Mouse (Mus musculus) thymus, postnatal 10 days (tissue): Measurements from ENCODE around the gene Pex26.

Experiments
- DNase-seq, 2 experiments: peaks; one replicate each; pipeline ENCODE4 v3.0.0; 2021; ENCODE audit warnings: low spot score in 2 of 2

Pex26 gene

DNA sequence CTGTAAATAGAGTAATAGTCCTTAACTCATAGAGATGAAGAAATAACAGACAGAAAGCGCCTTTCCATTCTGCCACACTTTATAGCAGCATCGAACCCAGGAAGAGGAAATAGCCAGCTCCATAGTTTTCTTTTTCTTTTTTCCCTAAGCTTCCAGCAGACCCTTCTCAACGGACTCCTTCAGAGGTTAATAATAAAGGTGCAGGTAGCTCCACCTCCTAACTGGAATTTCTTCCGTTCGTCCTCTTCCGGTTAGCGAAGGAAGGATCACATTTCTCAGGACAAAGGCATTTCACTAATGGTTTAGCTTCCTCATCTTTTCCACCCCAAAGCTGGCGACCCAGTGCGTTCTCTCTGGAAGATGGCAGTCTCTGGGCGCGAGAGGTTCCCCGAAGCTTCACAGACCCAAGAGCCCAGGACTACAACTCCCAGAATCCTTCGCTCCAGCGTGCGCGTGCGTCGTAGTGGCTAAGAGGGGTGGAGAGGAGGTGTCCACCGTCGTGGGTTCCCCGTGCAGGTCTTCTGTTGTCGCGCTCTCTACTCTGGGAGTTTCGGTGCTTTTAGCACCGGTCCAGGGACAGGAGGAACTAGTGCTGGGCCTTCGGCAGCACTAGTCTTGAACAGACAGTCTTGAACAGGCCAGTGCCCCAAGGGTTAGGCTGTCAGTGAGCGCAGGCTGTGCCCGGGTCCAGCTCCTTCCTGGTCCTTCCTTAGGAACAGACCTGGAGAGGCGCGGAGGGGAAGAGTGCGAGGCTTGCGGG, at the start of gene Pex26:
TSS of gene Pex26 (plus strand) at position 254 of the 760 bp plus-strand sequence.
- DNase-seq, result peak; percentile 91 to 93

- no peak for DNase-seq
Observed at GRCm38 (mm10) chr6:121134249-121134648, 49.2 kb upstream of the Pex26 start.

GRCm38 (mm10) chr6:121134884-121135283, 48.6 kb upstream of the Pex26 start:
- DNase-seq, result no peak

GRCm38 (mm10) chr6:121137222-121137621, 46.2 kb upstream of the Pex26 start:
- no peak for DNase-seq

DNA sequence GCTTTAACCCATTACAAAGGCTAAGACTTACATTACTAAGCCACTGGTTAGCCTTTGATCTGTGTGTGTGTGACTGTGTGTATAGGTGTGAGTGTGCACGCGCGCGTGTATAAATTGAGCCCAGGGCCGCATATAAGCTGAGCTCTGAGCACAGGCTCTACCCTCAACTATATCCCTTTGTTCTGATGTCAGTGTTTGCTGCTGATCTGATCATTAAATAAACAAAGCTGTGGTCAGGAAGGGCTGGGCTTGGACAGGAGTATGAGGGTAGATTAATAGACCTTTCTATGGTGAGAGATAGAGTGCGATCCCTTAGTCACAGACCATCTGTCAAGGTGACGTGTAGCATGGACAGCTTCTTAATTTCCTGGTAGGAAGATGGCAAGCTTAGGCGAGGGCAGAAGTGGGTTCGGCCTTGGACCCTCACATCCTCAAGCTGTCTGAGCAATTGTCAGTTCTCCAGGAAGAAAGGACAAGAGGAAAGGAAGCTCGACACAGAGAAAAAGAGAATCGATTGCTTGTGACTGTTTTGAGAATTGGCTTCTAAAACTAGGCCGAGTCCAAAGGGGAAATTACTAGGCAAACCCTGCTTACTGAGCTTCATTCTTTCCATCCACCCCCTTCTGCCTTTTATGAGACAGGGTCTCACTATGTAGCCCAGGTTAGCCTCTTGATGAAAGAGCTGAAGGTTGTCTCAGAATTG, 45.0 kb upstream of the Pex26 start:
- DNase-seq, result no peak

DNA sequence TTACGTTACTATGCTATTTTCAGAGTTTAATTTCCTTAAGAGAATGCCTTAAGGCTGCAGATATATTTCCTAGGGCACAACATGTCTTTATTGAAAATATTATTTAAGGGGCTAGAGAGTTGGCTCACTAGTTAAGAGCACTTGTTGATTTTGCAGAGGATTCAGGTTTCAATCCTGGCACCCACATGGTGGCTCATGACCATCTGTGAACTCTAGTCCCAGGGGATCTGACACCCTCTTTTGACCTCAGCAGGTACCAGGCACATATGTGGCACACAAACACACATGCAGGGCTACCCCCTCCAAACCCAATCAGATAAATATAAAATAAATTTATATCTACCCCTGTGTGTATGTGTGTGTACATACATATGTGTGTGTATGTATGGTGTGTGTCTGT, 44.2 kb upstream of the Pex26 start:
- no peak for DNase-seq

DNA sequence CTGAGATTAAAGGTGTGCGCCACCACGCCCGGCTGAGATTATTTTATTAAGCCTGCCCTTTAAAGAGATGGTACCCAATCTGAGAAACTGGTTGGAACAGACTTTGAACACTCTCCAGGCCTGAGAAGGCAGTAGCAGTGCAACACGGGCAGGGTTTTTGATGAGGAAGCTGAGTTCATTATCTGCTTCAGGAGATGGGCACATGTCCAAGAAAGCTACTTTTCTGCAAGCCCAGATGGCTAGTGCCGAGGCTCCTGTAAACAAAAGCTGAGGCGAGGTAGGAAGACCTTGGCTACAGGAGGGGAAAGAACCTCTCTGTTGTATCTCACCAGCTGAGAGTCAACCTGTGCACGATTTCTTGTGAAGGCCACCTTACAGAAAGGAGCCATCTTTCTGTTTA, 41.2 kb upstream of the Pex26 start:
- no peak for DNase-seq

DNA sequence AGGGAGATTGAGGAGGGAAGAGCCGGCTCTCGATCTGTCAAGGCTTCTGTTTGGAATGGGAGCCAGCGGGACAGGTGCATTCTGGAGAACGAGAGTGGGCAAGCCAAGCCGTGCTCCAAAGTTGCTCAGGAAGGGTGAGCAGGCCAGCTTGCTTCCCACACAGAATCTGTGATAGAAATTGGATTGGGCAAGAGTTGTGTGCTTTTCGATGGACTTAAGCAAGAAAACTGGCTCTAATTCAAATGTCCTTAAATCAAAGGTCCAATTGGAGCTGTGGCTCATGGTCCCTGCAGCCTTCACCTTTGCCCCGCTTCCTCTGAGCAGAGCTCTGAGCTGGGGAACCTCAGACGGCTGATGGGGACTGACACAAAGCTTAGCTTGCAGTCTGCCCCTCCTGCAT, 40.0 kb upstream of the Pex26 start:
- DNase-seq, result no peak

DNA sequence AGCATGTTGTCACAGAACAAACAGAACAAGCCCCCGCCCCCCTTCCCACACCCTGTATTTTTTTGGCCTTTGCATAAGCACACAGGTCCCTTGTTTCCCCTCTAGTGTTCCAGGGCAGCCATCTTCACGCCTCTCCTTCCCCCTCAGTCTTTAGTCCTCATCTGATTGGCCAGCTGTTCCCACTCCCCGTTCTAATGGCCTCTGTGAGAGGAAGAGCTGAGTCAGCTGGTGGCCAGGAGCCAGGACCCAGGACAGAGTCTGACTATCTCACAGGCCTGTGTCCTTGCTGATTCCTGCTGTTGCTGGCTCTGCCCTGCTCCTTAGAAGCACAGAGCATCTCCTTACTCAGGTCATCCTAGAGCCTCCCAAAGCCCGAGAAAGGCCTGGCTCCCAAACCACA, 39.4 kb upstream of the Pex26 start:
- DNase-seq, result no peak

- no peak for DNase-seq
Observed at GRCm38 (mm10) chr6:121145010-121145604, 38.4 kb upstream of the Pex26 start.

GRCm38 (mm10) chr6:121145906-121146305, 37.6 kb upstream of the Pex26 start:
- no peak for DNase-seq

GRCm38 (mm10) chr6:121146798-121147197, 36.7 kb upstream of the Pex26 start:
- no peak for DNase-seq

GRCm38 (mm10) chr6:121148360-121148759, 35.1 kb upstream of the Pex26 start:
- DNase-seq, result no peak

DNA sequence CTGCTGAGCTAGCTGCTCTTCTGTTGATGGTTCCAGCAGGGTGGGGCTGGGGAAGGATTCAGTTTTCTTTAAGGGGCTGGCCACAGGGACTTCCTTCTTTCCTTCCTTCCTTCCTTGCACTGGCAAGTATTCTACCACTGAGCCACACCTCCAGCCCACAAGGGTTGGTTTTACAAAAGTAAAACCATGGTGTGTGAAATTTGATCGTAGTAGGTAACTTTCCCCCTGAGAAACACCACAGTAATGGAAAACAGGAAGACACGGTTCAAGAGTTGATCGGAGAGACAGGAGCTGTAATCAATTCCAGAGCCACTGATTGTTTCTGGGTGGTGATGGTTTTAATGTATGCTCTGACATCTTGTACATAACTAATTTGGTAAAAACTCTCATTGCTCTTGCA, 34.0 kb upstream of the Pex26 start:
- DNase-seq, result no peak

- DNase-seq, result no peak
Observed at GRCm38 (mm10) chr6:121150126-121150525, 33.3 kb upstream of the Pex26 start.

GRCm38 (mm10) chr6:121151732-121152131, 31.7 kb upstream of the Pex26 start:
- no peak for DNase-seq

DNA sequence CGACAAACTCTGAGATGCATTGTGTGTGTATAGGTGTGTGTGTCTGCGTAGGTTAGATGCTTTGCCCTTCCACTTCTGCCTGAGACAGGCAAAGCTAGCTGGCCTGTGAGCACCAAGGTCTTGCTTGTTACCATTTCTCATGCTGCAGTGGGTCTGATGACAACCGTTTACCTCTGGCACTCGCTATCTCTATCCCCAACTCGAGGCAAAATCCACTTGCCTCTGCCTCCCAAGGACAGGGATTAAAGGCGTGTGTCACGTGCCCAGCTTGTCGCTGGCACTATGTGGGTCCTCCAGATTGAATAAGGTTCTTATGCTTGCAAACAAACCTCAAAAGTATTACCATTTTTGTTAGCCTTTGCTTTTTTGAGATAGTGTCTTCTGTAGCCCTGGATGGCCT, 30.3 kb upstream of the Pex26 start:
- DNase-seq, result no peak

DNA sequence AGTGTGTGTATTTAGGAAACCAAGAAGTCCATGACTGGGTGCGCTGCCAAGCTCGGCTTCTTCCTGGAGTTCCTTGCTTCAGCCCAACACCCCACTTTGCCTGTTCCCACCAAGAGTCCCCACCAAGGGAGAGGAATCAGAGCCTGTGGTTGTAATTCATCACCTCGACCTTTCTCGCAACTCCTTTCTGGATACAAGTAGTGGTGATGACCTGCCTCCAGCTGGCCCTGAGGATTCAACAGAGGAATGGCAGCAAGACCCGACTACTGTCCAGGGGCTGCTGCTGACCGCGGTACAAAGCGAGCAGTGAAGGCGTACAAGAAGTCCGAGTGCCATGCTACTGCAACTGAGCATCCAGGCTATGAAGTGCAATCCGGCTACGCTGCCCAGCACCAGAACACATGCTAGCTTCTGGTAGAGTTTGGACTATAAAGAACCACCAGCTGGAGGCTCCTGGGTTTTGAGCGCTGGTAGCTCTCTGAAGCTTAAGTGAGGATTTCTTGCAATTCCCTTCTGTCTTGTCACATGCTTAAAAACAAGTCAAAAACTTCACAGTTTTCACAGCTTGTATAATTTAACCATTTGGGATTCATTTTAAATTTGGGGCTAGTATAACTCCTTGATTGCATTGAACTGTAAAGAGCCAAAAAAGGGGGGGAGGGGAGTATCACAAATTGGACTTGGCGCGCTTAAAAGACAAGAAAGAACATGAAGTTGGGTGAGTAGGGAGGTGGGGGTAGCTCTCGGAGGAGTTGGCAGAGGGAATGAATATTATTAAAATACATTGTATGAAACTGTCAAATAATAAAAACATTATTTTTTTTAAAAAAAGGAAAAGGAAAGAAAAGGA, 28.8 kb upstream of the Pex26 start:
- no peak for DNase-seq

- DNase-seq, result no peak
Observed at GRCm38 (mm10) chr6:121156030-121156429, 27.4 kb upstream of the Pex26 start.

GRCm38 (mm10) chr6:121159616-121160015, 23.9 kb upstream of the Pex26 start:
- DNase-seq, result no peak

DNA sequence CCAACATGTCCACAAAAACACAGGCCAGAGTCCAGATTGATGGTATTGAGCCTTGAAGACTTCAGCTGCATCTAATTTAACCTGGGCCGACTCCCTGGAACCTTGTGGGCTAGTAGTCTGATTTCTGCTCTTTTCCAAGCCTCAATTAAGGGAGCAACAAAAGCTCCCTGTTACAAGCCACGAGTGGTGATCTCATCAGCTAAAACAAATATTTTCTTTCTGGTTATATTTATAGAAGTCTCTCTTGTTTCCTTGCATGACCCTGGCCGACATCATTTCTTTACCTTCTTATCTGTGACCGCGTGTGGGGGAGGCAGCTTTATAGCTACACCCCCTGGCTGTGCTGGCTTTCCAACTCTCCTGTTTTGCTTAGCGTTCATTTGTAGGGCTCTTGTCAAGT, 23.3 kb upstream of the Pex26 start:
- DNase-seq, result no peak

- DNase-seq, result no peak
Observed at GRCm38 (mm10) chr6:121162616-121163015, 20.9 kb upstream of the Pex26 start.
